Mouse (Mus musculus) T-helper 1 cell (primary cell): Measurements from ENCODE around the gene Blvra.
"Not testable (repeated sequence)": the region's sequence is repeated elsewhere in the genome, so short reads cannot be mapped to it uniquely, and the experiment has no call there.

Experiments used
- in situ Hi-C: fragments of 300-600 bp; cut with MboI, MseI; formaldehyde crosslinking; loops from one replicate; pipeline ENCODE4 v1.15.1; 2025; ENCODE audit warnings: high pct_unique_total_duplicates

Blvra gene

DNA sequence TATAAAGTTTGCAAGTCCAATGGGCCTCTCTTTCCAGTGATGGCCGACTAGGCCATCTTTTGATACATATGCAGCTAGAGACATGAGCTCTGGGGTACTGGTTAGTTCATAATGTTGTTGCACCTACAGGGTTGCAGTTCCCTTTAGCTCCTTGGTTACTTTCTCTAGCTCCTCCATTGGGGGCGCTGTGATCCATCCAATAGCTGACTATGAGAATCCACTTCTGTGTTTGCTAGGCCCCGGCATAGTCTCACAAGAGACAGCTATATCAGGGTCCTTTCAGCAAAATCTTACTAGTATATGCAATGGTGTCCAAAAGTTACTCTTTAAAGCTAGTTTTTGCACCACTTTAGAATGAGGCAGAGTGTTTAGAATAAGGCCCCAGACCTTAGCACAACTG is 64.8 kb downstream of the Blvra start:
- in situ Hi-C loops, result not testable (repeated sequence)

DNA sequence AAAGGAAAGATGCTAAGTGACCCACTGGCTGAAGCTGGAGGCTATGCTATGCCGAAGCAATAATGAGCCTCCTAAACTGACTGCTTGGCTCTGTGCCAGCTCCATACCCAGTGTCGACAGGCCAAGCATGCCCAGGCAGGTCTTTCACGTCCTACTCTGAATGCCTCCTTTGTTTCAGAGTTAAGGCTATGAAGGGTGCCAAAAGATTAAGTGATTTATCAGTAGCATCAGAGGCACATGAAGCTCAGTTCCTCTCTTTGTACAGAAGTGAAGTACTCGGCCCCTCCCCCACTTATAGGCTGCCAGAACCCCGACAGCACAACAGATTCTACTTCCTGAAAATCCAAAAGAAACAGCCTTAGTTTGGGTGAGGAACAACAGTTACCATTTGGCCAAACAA is 66.5 kb downstream of the Blvra start:
- in situ Hi-C loops, result no loop called here

- in situ Hi-C loops, result no loop called here
Measured at GRCm38 (mm10) chr2:127137838-127138420, 67.5 kb downstream of the Blvra start.

DNA sequence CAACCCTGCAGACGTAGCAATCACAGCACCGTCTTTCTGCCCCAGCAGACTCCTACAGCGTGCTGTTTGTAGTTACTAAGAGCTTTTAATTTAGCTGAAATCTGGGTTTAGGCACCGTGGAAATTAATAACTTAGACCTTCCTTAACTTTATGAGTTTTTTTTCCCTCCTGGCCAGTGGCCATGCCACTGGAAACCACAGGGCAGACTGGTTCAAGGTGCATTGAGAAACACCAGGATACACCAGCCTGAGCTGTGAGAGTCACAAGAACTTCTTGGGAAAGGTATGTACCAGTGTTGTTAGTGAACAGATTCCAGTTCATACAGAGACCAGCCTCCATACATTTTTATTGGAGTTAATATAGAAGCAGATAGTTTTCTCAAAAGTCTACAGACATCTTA is 68.0 kb downstream of the Blvra start:
- in situ Hi-C loops, result no loop called here

GRCm38 (mm10) chr2:127139094-127139493 is 68.6 kb downstream of the Blvra start:
- in situ Hi-C loops, result no loop called here

DNA sequence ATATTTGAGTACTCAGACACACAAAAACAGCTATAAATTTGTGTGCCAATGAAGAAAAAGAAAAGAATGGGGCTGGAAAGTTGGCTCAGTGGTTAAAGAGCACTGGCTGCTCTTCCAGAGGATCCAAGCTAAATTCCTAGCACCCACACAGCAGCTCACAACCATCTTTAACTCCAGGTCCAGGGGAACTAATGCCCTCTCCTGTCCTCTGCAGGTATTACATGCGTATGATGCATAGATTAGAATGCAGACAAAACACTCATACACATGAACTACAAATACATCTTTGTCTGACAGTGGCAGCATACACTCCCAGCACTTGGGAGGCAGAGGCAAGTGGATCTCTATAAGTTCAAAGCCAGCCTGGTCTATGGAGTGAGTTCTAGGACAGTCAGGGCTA is 69.1 kb downstream of the Blvra start:
- in situ Hi-C loops, result no loop called here

- in situ Hi-C loops, result no loop called here
Measured at GRCm38 (mm10) chr2:127140011-127140410, 69.5 kb downstream of the Blvra start.

- in situ Hi-C loops, result no loop called here
Measured at GRCm38 (mm10) chr2:127142031-127142430, 71.6 kb downstream of the Blvra start.

DNA sequence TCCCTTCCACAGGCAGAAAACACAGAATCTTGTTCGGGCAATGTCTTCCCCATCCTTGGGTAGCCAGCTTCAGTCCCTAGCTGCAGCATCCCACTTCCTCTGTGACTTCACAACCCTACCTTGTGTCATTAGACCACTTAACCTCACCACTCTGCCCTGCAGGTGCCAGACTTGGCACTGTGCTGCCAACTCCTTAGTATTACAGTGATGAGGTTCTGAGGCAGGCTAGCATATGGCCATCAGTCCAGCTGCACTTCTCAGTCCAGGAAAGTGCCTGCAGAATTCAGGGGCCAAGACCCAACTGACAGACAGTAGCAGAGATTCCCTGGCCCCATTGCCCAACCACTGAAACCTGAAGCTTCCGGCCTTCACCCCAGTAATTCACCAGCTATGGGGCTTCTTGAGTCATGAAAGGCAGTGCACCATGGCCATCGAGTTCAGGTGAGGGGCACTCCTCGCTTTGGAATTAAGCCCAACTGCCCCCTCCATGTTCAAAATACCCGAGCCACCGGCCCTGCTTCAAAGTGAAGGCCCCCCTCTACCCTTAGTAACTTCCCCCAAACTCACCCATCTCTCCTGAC is 72.2 kb downstream of the Blvra start:
- in situ Hi-C loops, result no loop called here

DNA sequence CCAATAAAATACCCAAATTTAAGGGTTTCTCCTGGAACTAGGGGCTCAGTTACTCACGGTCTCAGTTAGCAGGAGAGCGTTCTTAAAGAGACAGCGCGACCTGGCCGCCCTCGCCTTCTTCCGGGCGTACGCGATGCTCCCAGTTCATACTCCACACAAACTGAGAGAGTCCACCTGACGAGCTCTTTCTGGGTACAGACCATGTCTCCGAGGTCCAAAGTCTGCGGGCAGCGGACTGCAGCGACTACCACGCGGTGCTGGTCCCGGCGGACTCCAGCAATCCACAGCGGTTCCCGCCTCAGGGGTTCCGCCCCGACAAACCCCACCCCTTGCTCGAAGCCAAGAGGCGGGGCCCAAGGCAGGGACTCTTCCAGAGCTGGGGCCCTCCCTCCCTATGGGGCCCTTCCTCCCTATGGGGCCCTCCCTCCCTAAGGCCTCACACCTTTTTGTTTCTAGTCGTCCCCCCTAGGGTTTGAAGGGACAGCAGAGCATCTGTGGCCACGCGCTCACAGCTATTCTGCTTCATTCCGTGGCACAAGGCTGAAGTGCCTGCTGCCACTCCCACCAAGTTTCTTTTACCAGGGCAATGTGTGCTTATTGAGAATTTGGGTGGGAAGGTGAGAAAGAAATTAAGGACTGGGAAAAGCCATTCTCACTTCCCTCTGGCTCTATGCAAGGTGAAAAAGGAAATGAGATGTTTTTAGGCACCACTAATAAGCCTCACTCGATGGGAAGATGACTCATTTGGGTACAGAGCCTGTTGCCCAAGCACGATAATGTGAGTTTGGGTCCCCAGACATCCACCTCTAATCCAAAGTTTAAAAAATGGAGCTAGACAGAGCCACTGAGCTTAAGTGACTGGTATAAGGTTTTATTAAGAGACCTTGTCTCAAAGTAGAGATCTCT is 72.9 kb downstream of the Blvra start, which contains the start of gene Itpripl1:
TSS of gene Itpripl1 (minus strand) at position 285 of the 906 bp plus-strand sequence.
- in situ Hi-C loops, result no loop called here

DNA sequence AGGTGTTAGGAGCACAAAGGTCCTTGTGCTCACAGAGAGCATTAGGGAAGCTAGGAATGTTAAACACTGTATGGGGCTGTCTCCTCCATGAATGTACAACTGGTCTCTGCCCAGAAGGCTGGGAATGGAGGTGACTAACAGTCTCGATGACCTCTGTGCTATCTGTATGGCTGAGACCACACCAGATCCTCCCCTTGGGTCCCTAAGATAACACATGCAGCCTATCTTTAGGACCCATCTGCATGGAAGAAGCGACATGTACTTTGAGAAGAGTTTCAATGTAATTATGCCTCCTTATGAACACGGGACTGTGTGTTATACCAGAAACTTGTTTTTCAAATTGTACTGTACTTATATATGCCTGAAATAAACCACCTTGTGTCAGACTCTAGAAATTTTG is 75.2 kb downstream of the Blvra start:
- in situ Hi-C loops, result no loop called here
